ENCODE assay signal across 7 mouse cellular contexts in genomic region chr6:85410771-85411273, GRCm38 (mm10). TPM values are rescaled to one million over a fixed set of nuclear protein-coding genes. Genes with fewer than 3 reads are reported as not detected.
DNase-seq lines count a peak whose midpoint lies in the region; ATAC-seq and TF ChIP-seq lines count a peak whose summit lies in the region.

No protein-coding gene starts in this region.

- no peak for TF ChIP-seq POLR2A in bone marrow, adult 2 months (IDR thresholded peaks at IDR 0.05; ENCODE audit: borderline replicate concordance, control insufficient read depth, low read depth, low read length)

- DNase-seq in ES-E14 (ENCODE audit: low read depth, low spot score), result peak; percentile 76
- peak; percentile 87 for DNase-seq in forebrain, embryonic 11.5 days (ENCODE audit: low spot score)
- DNase-seq in heart, postnatal 25 days (ENCODE audit: low spot score), result peak; percentile 21
- peak; percentile 78 to 85 for DNase-seq in kidney, postnatal 4 days
- peak; percentile 69 for DNase-seq in lung, postnatal 14 days
- DNase-seq in retina, postnatal 7 days (ENCODE audit: low read depth, low spot score), result peak; percentile 77

- no peaks in the 10 kb centered on the region for H3K9me3 ChIP-seq in ES-E14 (ENCODE audit: control insufficient read depth, insufficient read depth, low read depth, low read length)
- H3K9me3 ChIP-seq in forebrain, embryonic 11.5 days (ENCODE audit: control insufficient read depth, low read length), result no peaks in the 10 kb centered on the region

- H3K9ac ChIP-seq in ES-E14 (ENCODE audit: insufficient read depth, low read depth, low read length, poor library complexity, severe bottlenecking), result peak overlapping the region; percentile 31; the same call in 1 of the 2 replicates
- no peak overlapping the region for H3K9ac ChIP-seq in forebrain, embryonic 11.5 days (ENCODE audit: low read length)

- WGBS in bone marrow, adult 2 months, result 15% methylated on average over 13 of the region's 13 CpGs
- WGBS in forebrain, embryonic 11.5 days, result 10% methylated on average over 13 of the region's 13 CpGs

- TF ChIP-seq CTCF in bone marrow, adult 2 months (IDR thresholded peaks at IDR 0.05; ENCODE audit: control insufficient read depth, insufficient read depth, low read length), result peak; percentile 50; the same call in 1 of the 2 replicates

- peak; percentile 69 for ATAC-seq in forebrain, embryonic 11.5 days (replicated peaks; ENCODE audit: low FRiP score)

- intact Hi-C loops in heart, postnatal 25 days (cut with DNase I), result loop anchor here (1.0 to 5.0 kb wide), 2 partner anchors 149 to 251 kb away; no protein-coding TSS in a partner anchor

- H3K4me2 ChIP-seq in forebrain, embryonic 11.5 days (ENCODE audit: low read depth, low read length, severe bottlenecking), result no peak overlapping the region

- H3K27me3 ChIP-seq in forebrain, embryonic 11.5 days (ENCODE audit: control insufficient read depth, insufficient read depth, low read length), result peaks cover 21% of the 10 kb centered on the region

- in situ Hi-C loops in ES-E14 (cut with MboI; ENCODE audit: low sequenced_read_pairs in 2 of 2, unreplicated experiment in 2 of 2), result loop anchor here (5.0 to 25.0 kb wide), 3 partner anchors 66 to 249 kb away; no protein-coding TSS in a partner anchor

- 0 out of 4 replicates have a peak overlapping the region, but pooled peaks of 1 of the 2 experiments have one; percentile 11 for H3K4me3 ChIP-seq in ES-E14 (ENCODE audit: insufficient read depth in 1 of 2, low read depth in 1 of 2, low read length in 2 of 2, poor library complexity in 1 of 2, severe bottlenecking in 1 of 2)
- no peak overlapping the region for H3K4me3 ChIP-seq in bone marrow, adult 2 months (replicated peaks; ENCODE audit: control insufficient read depth, low read depth, low read length)
- H3K4me3 ChIP-seq in forebrain, embryonic 11.5 days (ENCODE audit: low read depth, low read length), result no peak overlapping the region

- H3K4me1 ChIP-seq in ES-E14 (ENCODE audit: control insufficient read depth in 2 of 2, insufficient read depth in 2 of 2, low read length in 2 of 2, poor library complexity in 1 of 2), result peaks cover 0 to 3% of the 10 kb centered on the region in 2 experiments; a peak in 1 of 4 replicates
- no peaks in the 10 kb centered on the region for H3K4me1 ChIP-seq in bone marrow, adult 2 months (ENCODE audit: control insufficient read depth, insufficient read depth, low read length)
- peaks cover 6% of the 10 kb centered on the region; the same call in 1 of the 2 replicates for H3K4me1 ChIP-seq in forebrain, embryonic 11.5 days (replicated peaks; ENCODE audit: control insufficient read depth, insufficient read depth, low read length)

- H3K36me3 ChIP-seq in ES-E14 (ENCODE audit: control insufficient read depth, insufficient read depth, low read length, poor library complexity, severe bottlenecking), result no peaks in the 10 kb centered on the region
- H3K36me3 ChIP-seq in forebrain, embryonic 11.5 days (ENCODE audit: control insufficient read depth, insufficient read depth, low read length), result no peaks in the 10 kb centered on the region

- H3K27ac ChIP-seq in ES-E14 (ENCODE audit: insufficient read depth, low read depth, low read length, poor library complexity, severe bottlenecking), result no peak overlapping the region
- no peak overlapping the region for H3K27ac ChIP-seq in bone marrow, adult 2 months (ENCODE audit: control insufficient read depth, insufficient read depth, low read depth, low read length, poor library complexity)
- no peak overlapping the region for H3K27ac ChIP-seq in forebrain, embryonic 11.5 days (ENCODE audit: low read depth, low read length)

TF ChIP-seq in ES-E14, 5 proteins besides CTCF, POLR2A, EP300 and RAD21:
- TF ChIP-seq ZNF384 (IDR thresholded peaks at IDR 0.05; ENCODE audit: low read depth, low read length) (peak; percentile 45; the same call in 1 of the 2 replicates), MAFK (IDR thresholded peaks at IDR 0.05; ENCODE audit: insufficient read depth, low read depth, low read length) (no peak), HCFC1 (IDR thresholded peaks at IDR 0.05; ENCODE audit: borderline replicate concordance, insufficient read depth, low read length) (no peak), ZC3H11A (IDR thresholded peaks at IDR 0.05; ENCODE audit: borderline replicate concordance, low read depth, low read length) (peak; percentile 73; the same call in 1 of the 2 replicates), CHD2 (IDR thresholded peaks at IDR 0.05; ENCODE audit: low read depth, low read length) (peak; percentile 61)

RNA-seq across cellular contexts. Expression of gene Noto, which starts 12.9 kb away (rescaled TPM):
- total RNA-seq in ES-E14 (2012; rRNA removed), result not detected in 2 replicates
- polyA plus RNA-seq in bone marrow, adult 2 months (2011; ENCODE audit: insufficient read depth, insufficient read length, low replicate concordance, missing spikeins), result 2.0 TPM in 1 of 2 replicates, not detected in the other
- not detected in 2 replicates for polyA plus RNA-seq in forebrain, embryonic 11.5 days (2014; fragmentation: Nextera tagmentation; extraction: Ambion mirVana)
- not detected for total RNA-seq in heart, postnatal 25 days (2021)

RNA-seq across cellular contexts. Expression of gene Smyd5, which starts 21.0 kb away (rescaled TPM):
- 94.1 and 125 TPM in 2 replicates for total RNA-seq in ES-E14 (2012; rRNA removed)
- polyA plus RNA-seq in bone marrow, adult 2 months (2011; ENCODE audit: insufficient read depth, insufficient read length, low replicate concordance, missing spikeins), result 7.3 and 8.1 TPM in 2 replicates
- polyA plus RNA-seq in forebrain, embryonic 11.5 days (2014; fragmentation: Nextera tagmentation; extraction: Ambion mirVana), result 49.8 and 52.7 TPM in 2 replicates
- 1 to 10 TPM; 6.5 to 8.7 TPM for total RNA-seq in heart, postnatal 25 days (2021)

RNA-seq across cellular contexts. Expression of gene Rab11fip5, which starts 36.4 kb away (rescaled TPM):
- total RNA-seq in ES-E14 (2012; rRNA removed), result 10.7 and 13.4 TPM in 2 replicates
- 1.7 and 3.8 TPM in 2 replicates for polyA plus RNA-seq in bone marrow, adult 2 months (2011; ENCODE audit: insufficient read depth, insufficient read length, low replicate concordance, missing spikeins)
- polyA plus RNA-seq in forebrain, embryonic 11.5 days (2014; fragmentation: Nextera tagmentation; extraction: Ambion mirVana), result 4.5 and 5.1 TPM in 2 replicates
- total RNA-seq in heart, postnatal 25 days (2021), result 10 to 100 TPM; 59.9 to 68.6 TPM

RNA-seq across cellular contexts. Expression of gene Cct7, which starts 40.5 kb away (rescaled TPM):
- 493 and 584 TPM in 2 replicates for total RNA-seq in ES-E14 (2012; rRNA removed)
- polyA plus RNA-seq in bone marrow, adult 2 months (2011; ENCODE audit: insufficient read depth, insufficient read length, low replicate concordance, missing spikeins), result 87.1 and 97.5 TPM in 2 replicates
- 647 and 695 TPM in 2 replicates for polyA plus RNA-seq in forebrain, embryonic 11.5 days (2014; fragmentation: Nextera tagmentation; extraction: Ambion mirVana)
- 100 to 1,000 TPM; 133 to 151 TPM for total RNA-seq in heart, postnatal 25 days (2021)

RNA-seq across cellular contexts. Expression of gene Pradc1, which starts 40.9 kb away (rescaled TPM):
- total RNA-seq in ES-E14 (2012; rRNA removed), result 17.2 and 23.4 TPM in 2 replicates
- polyA plus RNA-seq in bone marrow, adult 2 months (2011; ENCODE audit: insufficient read depth, insufficient read length, low replicate concordance, missing spikeins), result 3.5 and 16.0 TPM in 2 replicates
- polyA plus RNA-seq in forebrain, embryonic 11.5 days (2014; fragmentation: Nextera tagmentation; extraction: Ambion mirVana), result 26.3 and 27.5 TPM in 2 replicates
- total RNA-seq in heart, postnatal 25 days (2021), result 10 to 100 TPM; 10.2 to 13.8 TPM

Comparison
In these comparisons a context has a peak if more than half of its experiments do, and no peak if none do; other contexts are left out.
1. DNase-seq: peak in every context shown above with its lines; median percentile 87 in forebrain, embryonic 11.5 days; 82 in kidney, postnatal 4 days; 77 in retina, postnatal 7 days; 76 in ES-E14; 69 in lung, postnatal 14 days; 21 in heart, postnatal 25 days.